Mouse (Mus musculus): ENCODE measurements at regions not wholly inside any gene's neighbourhood (a gene's known extent, or its start where the extent isn't known, plus 50 kb on each side); places are given as distances from the start of the nearest gene placed in this dataset.

GRCm38 (mm10) chr1:77074926-77075885, 439.7 kb downstream of the Epha4 start:
- Histone ChIP-seq H3K9me3 (ENCODE audit: low read length) (no peaks in the 10 kb centered on the region), H3K4me1 (ENCODE audit: insufficient read depth) (no peaks in the 10 kb centered on the region), H3K4me2 (ENCODE audit: low read depth) (no peak overlapping the region), H3K9ac (no peak overlapping the region), H3K27ac (ENCODE audit: low read depth, low read length) (no peak overlapping the region), H3K27me3 (ENCODE audit: insufficient read depth, low read length) (no peaks in the 10 kb centered on the region), H3K36me3 (ENCODE audit: insufficient read depth) (no peaks in the 10 kb centered on the region), H3K4me3 (ENCODE audit: low read depth, low read length) (no peak overlapping the region)
- ATAC-seq (peak; percentile 42; the same call in 1 of the 2 replicates), DNase-seq (peak; percentile 18)
- no peak for TF ChIP-seq CTCF (IDR thresholded peaks at IDR 0.05; ENCODE audit: low read depth)
- 82% methylated on average over 13 of the region's 13 CpGs for WGBS

DNA sequence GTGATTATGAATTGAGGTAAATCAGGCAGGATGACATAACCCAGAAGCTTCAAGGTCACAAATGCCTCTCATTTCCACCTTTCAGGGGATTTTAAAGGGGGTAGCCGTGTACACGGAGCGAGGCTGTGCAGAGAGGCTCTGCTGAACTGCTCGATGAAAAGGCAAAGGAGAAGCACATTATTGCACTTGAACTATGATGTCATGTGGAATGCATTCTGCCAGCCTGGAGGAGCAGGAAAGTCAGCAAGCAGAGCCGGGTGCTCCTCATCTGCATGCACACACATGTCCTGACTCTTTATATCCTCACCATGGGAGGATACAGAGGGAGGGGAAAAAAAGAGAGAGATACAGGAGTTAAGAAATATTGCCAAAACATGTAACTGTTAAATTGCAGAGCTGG, 434.1 kb downstream of the Epha4 start:
- 9% methylated on average over 5 of the region's 5 CpGs for WGBS
- Histone ChIP-seq H3K4me1 (ENCODE audit: insufficient read depth) (no peaks in the 10 kb centered on the region), H3K9me3 (ENCODE audit: low read length) (no peaks in the 10 kb centered on the region), H3K9ac (no peak overlapping the region), H3K4me3 (ENCODE audit: low read depth, low read length) (no peak overlapping the region), H3K27ac (ENCODE audit: low read depth, low read length) (no peak overlapping the region), H3K4me2 (ENCODE audit: low read depth) (no peak overlapping the region), H3K27me3 (ENCODE audit: insufficient read depth, low read length) (no peaks in the 10 kb centered on the region), H3K36me3 (ENCODE audit: insufficient read depth) (no peaks in the 10 kb centered on the region)
- TF ChIP-seq CTCF (IDR thresholded peaks at IDR 0.05; ENCODE audit: low read depth): no peak
- ATAC-seq (peak; percentile 42), DNase-seq (no peak)

GRCm38 (mm10) chr1:77081660-77082059, 433.2 kb downstream of the Epha4 start:
- H3K4me3 ChIP-seq (ENCODE audit: low read depth, low read length): no peak overlapping the region
- H3K4me2 ChIP-seq (ENCODE audit: low read depth): no peak overlapping the region
- H3K27ac ChIP-seq (ENCODE audit: low read depth, low read length): no peak overlapping the region
- H3K27me3 ChIP-seq (ENCODE audit: insufficient read depth, low read length): no peaks in the 10 kb centered on the region
- no peak overlapping the region for H3K9ac ChIP-seq
- no peaks in the 10 kb centered on the region for H3K36me3 ChIP-seq (ENCODE audit: insufficient read depth)
- 43% methylated on average over 7 of the region's 7 CpGs for WGBS
- no peak for ATAC-seq
- H3K9me3 ChIP-seq (ENCODE audit: low read length): no peaks in the 10 kb centered on the region
- H3K4me1 ChIP-seq (ENCODE audit: insufficient read depth): no peaks in the 10 kb centered on the region
- peak; percentile 39 for TF ChIP-seq CTCF (IDR thresholded peaks at IDR 0.05; ENCODE audit: low read depth)
- DNase-seq: no peak

DNA sequence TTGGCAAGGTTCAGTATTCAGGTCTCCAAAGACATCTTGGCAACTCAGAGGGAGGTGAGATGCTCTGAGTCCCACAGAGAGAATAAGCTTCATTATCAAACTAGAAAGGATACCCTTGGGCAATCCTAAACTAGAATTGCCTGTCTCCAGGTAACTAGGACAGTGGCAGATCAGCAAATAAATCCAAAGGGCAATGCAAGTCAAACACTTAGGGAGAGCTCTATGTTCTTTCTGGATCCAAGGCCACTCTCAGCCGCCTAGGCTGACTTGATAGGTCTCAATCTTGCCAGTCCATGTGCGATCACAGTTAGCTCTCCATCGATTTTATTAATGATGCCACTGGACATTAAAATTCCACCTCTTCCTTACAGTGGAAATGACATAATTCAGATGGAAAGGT, 432.5 kb downstream of the Epha4 start:
- H3K4me2 ChIP-seq (ENCODE audit: low read depth): no peak overlapping the region
- no peaks in the 10 kb centered on the region for H3K36me3 ChIP-seq (ENCODE audit: insufficient read depth)
- no peaks in the 10 kb centered on the region for H3K4me1 ChIP-seq (ENCODE audit: insufficient read depth)
- no peak for TF ChIP-seq CTCF (IDR thresholded peaks at IDR 0.05; ENCODE audit: low read depth)
- H3K9me3 ChIP-seq (ENCODE audit: low read length): no peaks in the 10 kb centered on the region
- ATAC-seq: no peak
- 93% methylated on average over 3 of the region's 3 CpGs for WGBS
- no peaks in the 10 kb centered on the region for H3K27me3 ChIP-seq (ENCODE audit: insufficient read depth, low read length)
- no peak overlapping the region for H3K4me3 ChIP-seq (ENCODE audit: low read depth, low read length)
- DNase-seq: no peak
- no peak overlapping the region for H3K9ac ChIP-seq
- H3K27ac ChIP-seq (ENCODE audit: low read depth, low read length): no peak overlapping the region

DNA sequence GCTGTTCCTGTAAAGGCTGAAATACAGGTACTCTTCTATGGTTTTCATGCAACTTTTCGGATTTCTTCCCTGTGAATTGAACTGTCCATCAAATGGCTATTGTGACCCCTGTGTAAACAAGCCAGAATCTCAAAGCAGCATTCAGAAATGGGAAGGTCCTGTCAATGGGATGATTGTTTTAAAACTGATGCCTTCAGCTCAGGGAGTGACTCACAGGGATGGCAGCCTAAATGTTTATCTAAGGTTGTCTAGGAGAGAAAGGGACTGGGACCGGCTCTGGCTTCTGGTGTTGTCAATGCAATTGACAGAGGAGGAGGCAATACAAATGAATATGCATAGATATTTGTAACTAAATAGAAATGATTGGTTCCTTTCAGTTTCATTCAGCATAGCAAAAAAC, 421.3 kb downstream of the Epha4 start:
- DNase-seq: no peak
- no peak overlapping the region for H3K4me3 ChIP-seq (ENCODE audit: low read depth, low read length)

DNA sequence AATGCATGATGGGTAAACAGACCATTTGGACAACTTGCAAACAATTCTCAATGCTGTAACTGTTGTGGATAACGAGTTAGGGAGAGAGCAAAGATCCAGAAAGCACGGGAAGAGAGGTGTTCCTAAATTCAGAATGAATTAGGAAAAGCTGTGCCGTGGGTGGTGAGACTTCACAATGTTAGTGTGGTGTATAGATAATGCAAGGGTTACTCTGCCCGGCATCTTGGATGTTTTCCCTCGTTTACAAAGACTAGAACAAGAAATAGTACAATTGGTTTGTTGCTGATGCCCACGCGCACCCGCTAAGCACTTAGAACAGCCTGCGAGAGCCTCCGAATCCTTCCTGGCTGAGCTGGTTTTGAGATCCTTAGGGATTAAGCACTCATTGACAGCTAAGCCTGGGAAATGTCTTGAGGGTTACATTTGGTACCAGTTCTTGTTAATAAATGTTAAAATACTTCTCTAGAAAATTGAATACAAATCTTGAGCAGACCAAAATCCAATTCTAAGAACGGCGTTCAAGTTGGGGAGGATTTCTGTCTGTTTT, 413.1 kb downstream of the Epha4 start:
- no peak for TF ChIP-seq CTCF (IDR thresholded peaks at IDR 0.05; ENCODE audit: low read depth)
- H3K27ac ChIP-seq (ENCODE audit: low read depth, low read length): no peak overlapping the region
- DNase-seq (peak; percentile 41), ATAC-seq (no peak)
- no peaks in the 10 kb centered on the region for H3K27me3 ChIP-seq (ENCODE audit: insufficient read depth, low read length)
- no peaks in the 10 kb centered on the region for H3K9me3 ChIP-seq (ENCODE audit: low read length)
- no peak overlapping the region for H3K9ac ChIP-seq
- no peak overlapping the region for H3K4me3 ChIP-seq (ENCODE audit: low read depth, low read length)
- WGBS: 17% methylated on average over 12 of the region's 12 CpGs
- no peak overlapping the region for H3K4me2 ChIP-seq (ENCODE audit: low read depth)
- 0 out of 2 replicates have a peak, but pooled peaks cover 6% of the 10 kb centered on the region for H3K4me1 ChIP-seq (ENCODE audit: insufficient read depth)
- no peaks in the 10 kb centered on the region for H3K36me3 ChIP-seq (ENCODE audit: insufficient read depth)

More for the DNA sequence above, 421.3 kb downstream of the Epha4 start:
- Histone ChIP-seq H3K4me2 (ENCODE audit: low read depth) (no peak overlapping the region), H3K27me3 (ENCODE audit: insufficient read depth, low read length) (no peaks in the 10 kb centered on the region), H3K9me3 (ENCODE audit: low read length) (no peaks in the 10 kb centered on the region), H3K27ac (ENCODE audit: low read depth, low read length) (no peak overlapping the region), H3K4me1 (ENCODE audit: insufficient read depth) (no peaks in the 10 kb centered on the region), H3K9ac (no peak overlapping the region), H3K36me3 (ENCODE audit: insufficient read depth) (no peaks in the 10 kb centered on the region)
- TF ChIP-seq CTCF (IDR thresholded peaks at IDR 0.05; ENCODE audit: low read depth): no peak
- ATAC-seq: no peak
- WGBS: 17% methylated on average over 2 of the region's 2 CpGs

All from forebrain, postnatal 0 days (tissue).